Mouse (Mus musculus): ENCODE data around the gene Stpg3.

DNA sequence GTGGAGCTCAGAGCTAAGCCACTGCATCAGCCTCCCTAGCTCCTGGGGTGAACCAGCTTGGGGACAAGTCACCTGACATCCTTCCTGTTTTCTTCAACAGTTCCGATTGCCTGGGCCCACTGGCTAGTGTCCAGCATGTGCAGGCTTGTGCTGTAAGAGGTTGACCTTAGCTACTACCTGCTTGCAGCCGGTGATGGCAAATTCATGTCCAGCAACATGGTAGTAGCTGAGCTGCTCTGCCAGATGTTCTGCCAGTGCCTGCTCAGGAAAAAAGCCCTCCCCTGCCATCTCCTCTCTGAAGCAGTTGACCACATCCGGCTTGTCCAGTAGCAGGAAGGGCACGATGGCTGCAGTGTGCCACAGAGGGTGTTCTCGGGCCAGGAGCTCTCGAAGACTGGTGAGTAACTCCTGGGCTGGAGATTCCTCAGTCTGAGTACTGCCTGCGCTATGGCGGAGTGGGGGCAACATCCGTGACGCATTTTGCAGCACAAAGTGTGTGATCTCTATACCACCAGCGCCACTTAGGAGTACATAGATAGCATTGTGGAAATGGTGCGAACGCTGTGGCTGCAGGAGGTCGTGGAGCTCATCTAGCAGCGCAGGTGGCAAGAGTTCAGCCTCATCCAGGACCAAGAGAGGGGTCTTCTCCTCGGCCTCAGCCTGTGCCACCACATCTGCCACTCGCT lies 19.8 kb downstream of the Stpg3 start:
- TF ChIP-seq POLR2A (IDR thresholded peaks at IDR 0.05; ENCODE audit: borderline replicate concordance, control insufficient read depth, low read depth, low read length) (no peak), CTCF (IDR thresholded peaks at IDR 0.05; ENCODE audit: control insufficient read depth, insufficient read depth, low read length) (no peak)
